Mouse (Mus musculus) cerebellum, postnatal 10 days (tissue): ENCODE results near the gene Tcl1b3.
A peak's percentile ranks its signal among the peaks of the same experiment; 100 is the strongest.
"Not testable (repeated sequence)": the region's sequence is repeated elsewhere in the genome, so short reads cannot be mapped to it uniquely, and the experiment has no call there.

Experiments
- DNase-seq, 2 experiments: peaks; one replicate each; pipeline ENCODE4 v3.0.0; 2021; ENCODE audit warnings: mixed read lengths in 2 of 2

The Tcl1b3 gene

GRCm38 (mm10) chr12:105190743-105191142 lies at the start of gene Tcl1b3:
Tcl1b3 (plus strand) TSS chr12:105191043.
- not testable (repeated sequence) for DNase-seq

- no peak for DNase-seq
Measured at GRCm38 (mm10) chr12:105143096-105143495, 47.7 kb upstream of the Tcl1b3 start.

- not testable (repeated sequence) for DNase-seq
Measured at GRCm38 (mm10) chr12:105144928-105145327, 45.9 kb upstream of the Tcl1b3 start.

GRCm38 (mm10) chr12:105145714-105146113 lies 45.1 kb upstream of the Tcl1b3 start, which contains the start of gene Tcl1b2:
Tcl1b2 (plus strand) TSS chr12:105146014.
- no peak for DNase-seq

GRCm38 (mm10) chr12:105155286-105155685 lies 35.6 kb upstream of the Tcl1b3 start:
- not testable (repeated sequence) for DNase-seq

GRCm38 (mm10) chr12:105158842-105159241 lies 32.0 kb upstream of the Tcl1b3 start:
- DNase-seq, result no peak

- no peak for DNase-seq
Measured at GRCm38 (mm10) chr12:105159390-105159789, 31.5 kb upstream of the Tcl1b3 start, which contains the start of gene Tcl1b1. Tcl1b1 (plus strand) TSS chr12:105159690.

GRCm38 (mm10) chr12:105166734-105167133 lies 24.1 kb upstream of the Tcl1b3 start:
- no peak for DNase-seq

- no peak for DNase-seq
Measured at GRCm38 (mm10) chr12:105173366-105173765, 17.5 kb upstream of the Tcl1b3 start.

- DNase-seq, result peak; percentile 77 to 81
Measured at GRCm38 (mm10) chr12:105174318-105174717, 16.5 kb upstream of the Tcl1b3 start.

GRCm38 (mm10) chr12:105176044-105176443 lies 14.8 kb upstream of the Tcl1b3 start, which contains the start of gene Tcl1b5:
Tcl1b5 (plus strand) TSS chr12:105176344.
- DNase-seq, result not testable (repeated sequence)

GRCm38 (mm10) chr12:105181040-105181644 lies 9.7 kb upstream of the Tcl1b3 start:
- DNase-seq, result not testable (repeated sequence)

- DNase-seq, result peak; percentile 49 to 50
Measured at GRCm38 (mm10) chr12:105188980-105189379, 1.9 kb upstream of the Tcl1b3 start.

- DNase-seq, result peak in 1 of 2 experiments; percentile 13
Measured at GRCm38 (mm10) chr12:105199684-105200497, 9.0 kb downstream of the Tcl1b3 start.

GRCm38 (mm10) chr12:105201657-105202056 lies 10.8 kb downstream of the Tcl1b3 start, which contains the start of gene Tcl1b4:
Tcl1b4 (plus strand) TSS chr12:105201957.
- not testable (repeated sequence) for DNase-seq

- DNase-seq, result no peak
Measured at GRCm38 (mm10) chr12:105207071-105207470, 16.2 kb downstream of the Tcl1b3 start.

- no peak for DNase-seq
Measured at GRCm38 (mm10) chr12:105208441-105208840, 17.6 kb downstream of the Tcl1b3 start.

- DNase-seq, result no peak
Measured at GRCm38 (mm10) chr12:105209231-105209630, 18.4 kb downstream of the Tcl1b3 start.

- no peak for DNase-seq
Measured at GRCm38 (mm10) chr12:105217101-105217760, 26.4 kb downstream of the Tcl1b3 start.

- DNase-seq, result no peak
Measured at GRCm38 (mm10) chr12:105222601-105223319, 31.9 kb downstream of the Tcl1b3 start, which contains the start of gene Tcl1. Tcl1 (minus strand) TSS chr12:105222793.

GRCm38 (mm10) chr12:105224621-105225320 lies 33.9 kb downstream of the Tcl1b3 start:
- DNase-seq, result no peak

GRCm38 (mm10) chr12:105234362-105234761 lies 43.5 kb downstream of the Tcl1b3 start:
- DNase-seq, result no peak
